Mouse (Mus musculus): ENCODE measurements around the gene Rhpn2.
"Not testable (repeated sequence)": the region's sequence is repeated elsewhere in the genome, so short reads cannot be mapped to it uniquely, and the experiment has no call there.

Gene Rhpn2

GRCm38 (mm10) chr7:35333692-35334526, at the start of gene Rhpn2:
Gene Rhpn2, plus strand, starts transcription at chr7:35334170.
- peak; percentile 99 for DNase-seq (ENCODE audit: low spot score)

- no peak for DNase-seq (ENCODE audit: low spot score)
These were observed 40.5 kb upstream of the Rhpn2 start for GRCm38 (mm10) chr7:35293464-35293863.

- DNase-seq (ENCODE audit: low spot score), result no peak
These were observed 38.3 kb upstream of the Rhpn2 start for GRCm38 (mm10) chr7:35295631-35296030.

- DNase-seq (ENCODE audit: low spot score), result no peak
These were observed 36.1 kb upstream of the Rhpn2 start for GRCm38 (mm10) chr7:35297886-35298285.

GRCm38 (mm10) chr7:35299656-35300055, 34.3 kb upstream of the Rhpn2 start:
- peak; percentile 6 for DNase-seq (ENCODE audit: low spot score)

- no peak for DNase-seq (ENCODE audit: low spot score)
These were observed 33.2 kb upstream of the Rhpn2 start for GRCm38 (mm10) chr7:35300792-35301191.

- no peak for DNase-seq (ENCODE audit: low spot score)
These were observed 22.8 kb upstream of the Rhpn2 start for GRCm38 (mm10) chr7:35311214-35311613.

GRCm38 (mm10) chr7:35314156-35314555, 19.8 kb upstream of the Rhpn2 start:
- peak; percentile 24 for DNase-seq (ENCODE audit: low spot score)

- peak; percentile 94 for DNase-seq (ENCODE audit: low spot score)
These were observed 16.0 kb upstream of the Rhpn2 start, which contains the start of gene Gpatch1 for GRCm38 (mm10) chr7:35317729-35318609. Gene Gpatch1, minus strand, starts transcription at chr7:35318440.

GRCm38 (mm10) chr7:35319221-35319620, 14.7 kb upstream of the Rhpn2 start:
- DNase-seq (ENCODE audit: low spot score), result not testable (repeated sequence)

- no peak for DNase-seq (ENCODE audit: low spot score)
These were observed 14.2 kb upstream of the Rhpn2 start for GRCm38 (mm10) chr7:35319755-35320154.

GRCm38 (mm10) chr7:35322161-35322560, 11.8 kb upstream of the Rhpn2 start:
- no peak for DNase-seq (ENCODE audit: low spot score)

- peak; percentile 39 for DNase-seq (ENCODE audit: low spot score)
These were observed 11.1 kb upstream of the Rhpn2 start for GRCm38 (mm10) chr7:35322732-35323420.

- DNase-seq (ENCODE audit: low spot score), result peak; percentile 16
These were observed 2.4 kb upstream of the Rhpn2 start for GRCm38 (mm10) chr7:35331590-35331989.

- peak; percentile 50 for DNase-seq (ENCODE audit: low spot score)
These were observed 729 bp upstream of the Rhpn2 start for GRCm38 (mm10) chr7:35333231-35333651.

GRCm38 (mm10) chr7:35334527-35335452, 820 bp downstream of the Rhpn2 start:
- peak; percentile 53 for DNase-seq (ENCODE audit: low spot score)

- no peak for DNase-seq (ENCODE audit: low spot score)
These were observed 6.2 kb downstream of the Rhpn2 start for GRCm38 (mm10) chr7:35340196-35340595.

- DNase-seq (ENCODE audit: low spot score), result no peak
These were observed 7.3 kb downstream of the Rhpn2 start for GRCm38 (mm10) chr7:35341282-35341681.

- DNase-seq (ENCODE audit: low spot score), result no peak
These were observed 8.5 kb downstream of the Rhpn2 start for GRCm38 (mm10) chr7:35342498-35342897.

GRCm38 (mm10) chr7:35344785-35345330, 10.9 kb downstream of the Rhpn2 start:
- DNase-seq (ENCODE audit: low spot score), result no peak

Measured in embryo, embryonic 10.5 days (tissue).